Mouse (Mus musculus) stomach, postnatal 0 days (tissue): ENCODE measurements around the gene Copb1. TPM values are rescaled to one million over a fixed set of nuclear protein-coding genes. Genes with fewer than 3 reads are reported as not detected.
A peak's percentile ranks its signal among the peaks of the same experiment; 100 is the strongest.

Experiments
- ATAC-seq: fragments of 200-750 bp; cut with Nextera tagmentation; 2 replicates; pipeline ENCODE4 v1.8.0; 2017; ENCODE audit not compliant: low FRiP score, low TSS enrichment
- DNase-seq: peaks from one replicate; pipeline ENCODE4 v3.0.0-alpha.2; 2016; ENCODE audit warnings: low spot score
- H3K27ac ChIP-seq: fragments of 300-500 bp; sonication (generic); replicated peaks from 2 replicates; pipeline ENCODE4 v1.5.1; 2014; ENCODE audit warnings: mild to moderate bottlenecking, control low read depth
- H3K27me3 ChIP-seq: fragments of 300-500 bp; sonication (generic); 2 replicates; pipeline ENCODE4 v1.6.1; 2014; ENCODE audit warnings: low read length; ENCODE audit not compliant: control insufficient read depth, insufficient read depth
- H3K36me3 ChIP-seq: fragments of 300-500 bp; sonication (generic); 2 replicates; pipeline ENCODE4 v1.6.1; 2014; ENCODE audit warnings: low read length, mixed read lengths; ENCODE audit not compliant: control insufficient read depth, insufficient read depth
- H3K4me1 ChIP-seq: fragments of 300-500 bp; sonication (generic); replicated peaks from 2 replicates; pipeline ENCODE4 v1.6.1; 2014; ENCODE audit warnings: antibody characterized with exemption; ENCODE audit not compliant: control insufficient read depth, insufficient read depth
- H3K4me2 ChIP-seq: fragments of 300-500 bp; sonication (generic); replicated peaks from 2 replicates; pipeline ENCODE4 v1.6.1; 2014; ENCODE audit warnings: low read depth, mild to moderate bottlenecking, control low read depth, moderate library complexity
- H3K4me3 ChIP-seq: fragments of 300-500 bp; sonication (generic); 2 replicates; pipeline ENCODE4 v1.5.1; 2014; ENCODE audit warnings: low read depth, low read length, control low read depth
- H3K9ac ChIP-seq: fragments of 300-500 bp; sonication (generic); 2 replicates; pipeline ENCODE4 v1.6.1; 2014; ENCODE audit warnings: mild to moderate bottlenecking, low read length, control low read depth, mixed read lengths
- H3K9me3 ChIP-seq: fragments of 300-500 bp; sonication (generic); 2 replicates; pipeline ENCODE4 v1.6.1; 2016; ENCODE audit warnings: low read length; ENCODE audit not compliant: control insufficient read depth
- CTCF ChIP-seq: IDR thresholded peaks from 2 replicates; pipeline ENCODE4 v1.5.1; 2016; ENCODE audit warnings: antibody characterized with exemption, low read depth, mild to moderate bottlenecking, moderate library complexity
- EP300 ChIP-seq: optimal IDR thresholded peaks from 2 replicates; pipeline ENCODE3; 2016; ENCODE audit warnings: antibody characterized with exemption
- WGBS: fragments of 180-500 bp; shearing (Covaris S2); extraction: QIAGEN DNeasy Blood & Tissue Kit; methylation state at CpG from one replicate; pipeline ENCODE4 v1.1.7; 2014; 5-methylcytosine and 5-hydroxymethylcytosine counted together
- polyA plus RNA-seq: library from polyadenylated mRNA; unstranded; fragments of >200 nt; fragmentation: Nextera tagmentation; extraction: Ambion mirVana; gene quantifications from 2 replicates; pipeline ENCODE4 v1.2.1, GENCODE M21; 2015

Gene Copb1
- polyA plus RNA-seq, 1 experiment from 2014 or later = 83.7 TPM

- Histone ChIP-seq H3K27me3 (no peaks in the 10 kb centered on the region), H3K9me3 (no peaks in the 10 kb centered on the region), H3K9ac (no peak overlapping the region), H3K4me1 (no peaks in the 10 kb centered on the region), H3K4me3 (no peak overlapping the region), H3K27ac (no peak overlapping the region), H3K36me3 (0 out of 2 replicates have a peak, but pooled peaks cover 3% of the 10 kb centered on the region), H3K4me2 (no peak overlapping the region)
- ATAC-seq (no peak), DNase-seq (no peak)
- 55% methylated on average over 2 of the region's 2 CpGs for WGBS
- TF ChIP-seq EP300 (no peak), CTCF (peak; percentile 78)
Measured at GRCm38 (mm10) chr7:114213537-114213936, 41.0 kb downstream of the Copb1 start.

- no peak for ATAC-seq
- Histone ChIP-seq H3K9ac (no peak overlapping the region), H3K36me3 (0 out of 2 replicates have a peak, but pooled peaks cover 3% of the 10 kb centered on the region), H3K27me3 (no peaks in the 10 kb centered on the region), H3K27ac (no peak overlapping the region), H3K9me3 (no peaks in the 10 kb centered on the region), H3K4me1 (no peaks in the 10 kb centered on the region), H3K4me2 (no peak overlapping the region), H3K4me3 (no peak overlapping the region)
- TF ChIP-seq CTCF = no peak
- no peak for TF ChIP-seq EP300
- no peak for DNase-seq
- 52% methylated on average over 3 of the region's 3 CpGs for WGBS
Measured at GRCm38 (mm10) chr7:114210618-114211017, 43.9 kb downstream of the Copb1 start.

- ATAC-seq (no peak), DNase-seq (no peak)
- Histone ChIP-seq H3K4me1 (no peaks in the 10 kb centered on the region), H3K4me3 (no peak overlapping the region), H3K9me3 (no peaks in the 10 kb centered on the region), H3K9ac (no peak overlapping the region), H3K27me3 (no peaks in the 10 kb centered on the region), H3K36me3 (0 out of 2 replicates have a peak, but pooled peaks cover 3% of the 10 kb centered on the region), H3K27ac (no peak overlapping the region), H3K4me2 (no peak overlapping the region)
- 97% methylated on average over 1 of the region's 1 CpGs for WGBS
- no peak for TF ChIP-seq CTCF
- no peak for TF ChIP-seq EP300
Measured at GRCm38 (mm10) chr7:114209841-114210240, 44.7 kb downstream of the Copb1 start.

GRCm38 (mm10) chr7:114203491-114204359 is 50.8 kb downstream of the Copb1 start:
- H3K27me3 ChIP-seq = no peaks in the 10 kb centered on the region
- no peak for TF ChIP-seq EP300
- TF ChIP-seq CTCF = no peak
- 28% methylated on average over 9 of the region's 9 CpGs for WGBS
- peak overlapping the region; percentile 81 for H3K27ac ChIP-seq
- H3K4me1 ChIP-seq = peaks cover 4% of the 10 kb centered on the region; the same call in 1 of the 2 replicates
- H3K9me3 ChIP-seq = no peaks in the 10 kb centered on the region
- H3K36me3 ChIP-seq = no peaks in the 10 kb centered on the region
- DNase-seq = no peak
- H3K4me2 ChIP-seq = no peak overlapping the region
- H3K4me3 ChIP-seq = no peak overlapping the region
- no peak overlapping the region for H3K9ac ChIP-seq
- no peak for ATAC-seq

GRCm38 (mm10) chr7:114202972-114203404 is 51.5 kb downstream of the Copb1 start:
- no peak for DNase-seq
- no peak overlapping the region for H3K9ac ChIP-seq
- 39% methylated on average over 5 of the region's 5 CpGs for WGBS
- no peak overlapping the region for H3K4me2 ChIP-seq
- ATAC-seq = peak; percentile 62
- TF ChIP-seq CTCF = no peak
- peak; percentile 67 for TF ChIP-seq EP300
- no peaks in the 10 kb centered on the region for H3K9me3 ChIP-seq
- H3K27me3 ChIP-seq = no peaks in the 10 kb centered on the region
- no peaks in the 10 kb centered on the region for H3K36me3 ChIP-seq
- peaks cover 4% of the 10 kb centered on the region; the same call in 1 of the 2 replicates for H3K4me1 ChIP-seq
- no peak overlapping the region for H3K4me3 ChIP-seq
- peak overlapping the region; percentile 87 for H3K27ac ChIP-seq

GRCm38 (mm10) chr7:114200651-114201050 is 53.9 kb downstream of the Copb1 start:
- H3K36me3 ChIP-seq = no peaks in the 10 kb centered on the region
- H3K27me3 ChIP-seq = no peaks in the 10 kb centered on the region
- H3K4me1 ChIP-seq = peaks cover 4% of the 10 kb centered on the region; the same call in 1 of the 2 replicates
- WGBS = 68% methylated on average over 2 of the region's 2 CpGs
- no peak overlapping the region for H3K4me2 ChIP-seq
- H3K27ac ChIP-seq = no peak overlapping the region
- H3K9ac ChIP-seq = no peak overlapping the region
- H3K4me3 ChIP-seq = no peak overlapping the region
- TF ChIP-seq CTCF (no peak), EP300 (no peak)
- DNase-seq (no peak), ATAC-seq (no peak)
- no peaks in the 10 kb centered on the region for H3K9me3 ChIP-seq
